Mouse (Mus musculus): ENCODE results near the gene Rfc1. TPM values are rescaled to one million over a fixed set of nuclear protein-coding genes. Genes with fewer than 3 reads are reported as not detected.
A peak's percentile ranks its signal among the peaks of the same experiment; 100 is the strongest.

Rfc1 gene
- 31.8 and 42.8 TPM in 2 replicates for polyA plus RNA-seq (2011; ENCODE audit: insufficient read depth, insufficient read length, low replicate concordance, missing spikeins)

GRCm38 (mm10) chr5:65335298-65336074 is at the start of gene Rfc1:
Gene Rfc1 (minus strand): TSS chr5:65335670.
- TF ChIP-seq CTCF (IDR thresholded peaks at IDR 0.05; ENCODE audit: control insufficient read depth, insufficient read depth, low read length), result no peak
- no peak for TF ChIP-seq POLR2A (IDR thresholded peaks at IDR 0.05; ENCODE audit: borderline replicate concordance, control insufficient read depth, low read depth, low read length)
- WGBS, result under 1% methylated on average over 65 of the region's 65 CpGs
- Histone ChIP-seq H3K4me1 (ENCODE audit: control insufficient read depth, insufficient read depth, low read length) (no peaks in the 10 kb centered on the region; the same call in 1 of the 2 replicates), H3K4me3 (replicated peaks; ENCODE audit: control insufficient read depth, low read depth, low read length) (peak within 1 kb of the TSS; percentile 91), H3K27ac (ENCODE audit: control insufficient read depth, insufficient read depth, low read depth, low read length, poor library complexity) (peak within 1 kb of the TSS; percentile 82)

GRCm38 (mm10) chr5:65374746-65375145 is 39.3 kb upstream of the Rfc1 start:
- Histone ChIP-seq H3K4me3 (replicated peaks; ENCODE audit: control insufficient read depth, low read depth, low read length) (no peak overlapping the region), H3K27ac (ENCODE audit: control insufficient read depth, insufficient read depth, low read depth, low read length, poor library complexity) (no peak overlapping the region), H3K4me1 (ENCODE audit: control insufficient read depth, insufficient read depth, low read length) (peaks cover 2% of the 10 kb centered on the region; the same call in 1 of the 2 replicates)
- no peak for TF ChIP-seq CTCF (IDR thresholded peaks at IDR 0.05; ENCODE audit: control insufficient read depth, insufficient read depth, low read length)
- TF ChIP-seq POLR2A (IDR thresholded peaks at IDR 0.05; ENCODE audit: borderline replicate concordance, control insufficient read depth, low read depth, low read length), result no peak
- 80% methylated on average over 7 of the region's 7 CpGs for WGBS

GRCm38 (mm10) chr5:65371551-65371950 is 36.1 kb upstream of the Rfc1 start:
- 94% methylated on average over 7 of the region's 7 CpGs for WGBS

GRCm38 (mm10) chr5:65367837-65368236 is 32.4 kb upstream of the Rfc1 start:
- no peak for TF ChIP-seq CTCF (IDR thresholded peaks at IDR 0.05; ENCODE audit: control insufficient read depth, insufficient read depth, low read length)
- TF ChIP-seq POLR2A (IDR thresholded peaks at IDR 0.05; ENCODE audit: borderline replicate concordance, control insufficient read depth, low read depth, low read length), result no peak

More at GRCm38 (mm10) chr5:65371551-65371950, 36.1 kb upstream of the Rfc1 start:
- Histone ChIP-seq H3K27ac (ENCODE audit: control insufficient read depth, insufficient read depth, low read depth, low read length, poor library complexity) (no peak overlapping the region), H3K4me3 (replicated peaks; ENCODE audit: control insufficient read depth, low read depth, low read length) (no peak overlapping the region), H3K4me1 (ENCODE audit: control insufficient read depth, insufficient read depth, low read length) (peaks cover 3% of the 10 kb centered on the region; the same call in 1 of the 2 replicates)
- no peak for TF ChIP-seq POLR2A (IDR thresholded peaks at IDR 0.05; ENCODE audit: borderline replicate concordance, control insufficient read depth, low read depth, low read length)
- TF ChIP-seq CTCF (IDR thresholded peaks at IDR 0.05; ENCODE audit: control insufficient read depth, insufficient read depth, low read length), result no peak

GRCm38 (mm10) chr5:65357771-65358170 is 22.3 kb upstream of the Rfc1 start:
- Histone ChIP-seq H3K27ac (ENCODE audit: control insufficient read depth, insufficient read depth, low read depth, low read length, poor library complexity) (no peak overlapping the region), H3K4me1 (ENCODE audit: control insufficient read depth, insufficient read depth, low read length) (peaks cover 3% of the 10 kb centered on the region; the same call in 1 of the 2 replicates), H3K4me3 (replicated peaks; ENCODE audit: control insufficient read depth, low read depth, low read length) (no peak overlapping the region)
- TF ChIP-seq POLR2A (IDR thresholded peaks at IDR 0.05; ENCODE audit: borderline replicate concordance, control insufficient read depth, low read depth, low read length), result no peak
- TF ChIP-seq CTCF (IDR thresholded peaks at IDR 0.05; ENCODE audit: control insufficient read depth, insufficient read depth, low read length), result no peak
- 36% methylated on average over 3 of the region's 3 CpGs for WGBS

More at GRCm38 (mm10) chr5:65367837-65368236, 32.4 kb upstream of the Rfc1 start:
- H3K4me3 ChIP-seq (replicated peaks; ENCODE audit: control insufficient read depth, low read depth, low read length), result no peak overlapping the region
- H3K4me1 ChIP-seq (ENCODE audit: control insufficient read depth, insufficient read depth, low read length), result peaks cover 1% of the 10 kb centered on the region; the same call in 1 of the 2 replicates
- no peak overlapping the region for H3K27ac ChIP-seq (ENCODE audit: control insufficient read depth, insufficient read depth, low read depth, low read length, poor library complexity)
- WGBS, result 61% methylated on average over 11 of the region's 11 CpGs

GRCm38 (mm10) chr5:65356851-65357250 is 21.4 kb upstream of the Rfc1 start:
- Histone ChIP-seq H3K4me1 (ENCODE audit: control insufficient read depth, insufficient read depth, low read length) (peaks cover 3% of the 10 kb centered on the region; the same call in 1 of the 2 replicates), H3K4me3 (replicated peaks; ENCODE audit: control insufficient read depth, low read depth, low read length) (no peak overlapping the region), H3K27ac (ENCODE audit: control insufficient read depth, insufficient read depth, low read depth, low read length, poor library complexity) (peak overlapping the region; percentile 62; the same call in 1 of the 2 replicates)
- WGBS, result 45% methylated on average over 6 of the region's 6 CpGs
- TF ChIP-seq POLR2A (IDR thresholded peaks at IDR 0.05; ENCODE audit: borderline replicate concordance, control insufficient read depth, low read depth, low read length) (no peak), CTCF (IDR thresholded peaks at IDR 0.05; ENCODE audit: control insufficient read depth, insufficient read depth, low read length) (no peak)

- Histone ChIP-seq H3K27ac (ENCODE audit: control insufficient read depth, insufficient read depth, low read depth, low read length, poor library complexity) (no peak overlapping the region), H3K4me3 (replicated peaks; ENCODE audit: control insufficient read depth, low read depth, low read length) (no peak overlapping the region), H3K4me1 (ENCODE audit: control insufficient read depth, insufficient read depth, low read length) (peaks cover 3% of the 10 kb centered on the region; the same call in 1 of the 2 replicates)
- TF ChIP-seq CTCF (IDR thresholded peaks at IDR 0.05; ENCODE audit: control insufficient read depth, insufficient read depth, low read length) (0 out of 2 replicates have a peak, but pooled peaks have one; percentile 14), POLR2A (IDR thresholded peaks at IDR 0.05; ENCODE audit: borderline replicate concordance, control insufficient read depth, low read depth, low read length) (no peak)
- WGBS, result 74% methylated on average over 5 of the region's 5 CpGs
Measured at GRCm38 (mm10) chr5:65354985-65355384, 19.5 kb upstream of the Rfc1 start.

GRCm38 (mm10) chr5:65354097-65354496 is 18.6 kb upstream of the Rfc1 start:
- H3K27ac ChIP-seq (ENCODE audit: control insufficient read depth, insufficient read depth, low read depth, low read length, poor library complexity), result no peak overlapping the region
- H3K4me1 ChIP-seq (ENCODE audit: control insufficient read depth, insufficient read depth, low read length), result peaks cover 3% of the 10 kb centered on the region; the same call in 1 of the 2 replicates
- H3K4me3 ChIP-seq (replicated peaks; ENCODE audit: control insufficient read depth, low read depth, low read length), result no peak overlapping the region
- TF ChIP-seq POLR2A (IDR thresholded peaks at IDR 0.05; ENCODE audit: borderline replicate concordance, control insufficient read depth, low read depth, low read length) (no peak), CTCF (IDR thresholded peaks at IDR 0.05; ENCODE audit: control insufficient read depth, insufficient read depth, low read length) (no peak)
- 26% methylated on average over 3 of the region's 3 CpGs for WGBS

Data from bone marrow, adult 2 months (tissue).